Mouse (Mus musculus) frontal cortex, postnatal 25 days (tissue): Measurements from ENCODE around the gene Atxn7l2.
"Not testable (repeated sequence)": the region's sequence is repeated elsewhere in the genome, so short reads cannot be mapped to it uniquely, and the experiment has no call there.

Experiments used
- DNase-seq, 2 experiments: peaks; one replicate each; pipeline ENCODE4 v3.0.0; 2022; ENCODE audit warnings: low spot score in 2 of 2

Atxn7l2 gene

GRCm38 (mm10) chr3:108210771-108211139 is at the start of gene Atxn7l2:
TSS of gene Atxn7l2 (minus strand) at chr3:108210934.
- no peak for DNase-seq

GRCm38 (mm10) chr3:108259319-108259718 is 48.6 kb upstream of the Atxn7l2 start:
- no peak for DNase-seq

DNA sequence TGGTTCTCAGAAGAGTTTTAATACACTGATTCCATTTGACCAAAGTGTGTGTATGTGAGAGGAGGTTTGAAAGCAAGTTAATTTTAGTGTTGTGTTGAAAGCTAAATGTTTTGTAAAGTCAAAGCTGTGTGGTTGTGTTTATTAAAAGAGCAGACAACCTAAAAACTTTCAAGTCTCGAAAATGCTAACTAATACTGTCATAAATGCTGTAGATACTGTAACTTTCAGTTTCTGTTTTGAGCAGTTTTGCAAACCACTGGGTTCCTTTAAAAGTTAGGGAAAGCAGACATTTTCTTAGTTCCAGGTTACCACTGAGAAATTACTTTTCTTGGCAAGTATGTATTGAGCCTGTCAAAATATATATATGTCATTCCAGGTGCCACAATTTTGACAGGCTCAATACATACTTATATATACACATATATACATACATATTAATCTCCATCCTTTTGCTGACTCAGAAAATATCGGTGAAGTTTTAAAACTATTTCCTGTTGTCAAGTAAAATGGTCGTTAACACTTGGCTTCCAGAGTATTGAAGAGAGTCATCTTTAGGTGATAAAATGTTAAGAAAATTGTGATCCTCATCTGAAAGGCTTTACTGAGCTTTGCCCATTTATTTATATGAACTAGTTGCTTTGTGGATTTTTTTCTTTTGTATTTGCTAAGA is 47.2 kb upstream of the Atxn7l2 start:
- DNase-seq: no peak

- peak; percentile 81 to 87 for DNase-seq
Measured at GRCm38 (mm10) chr3:108256719-108257637, 46.2 kb upstream of the Atxn7l2 start, which contains the start of gene Psma5. TSS of gene Psma5 (plus strand) at chr3:108256926.

- no peak for DNase-seq
Measured at GRCm38 (mm10) chr3:108246857-108247256, 36.1 kb upstream of the Atxn7l2 start.

- no peak for DNase-seq
Measured at GRCm38 (mm10) chr3:108241243-108241839, 30.6 kb upstream of the Atxn7l2 start.

DNA sequence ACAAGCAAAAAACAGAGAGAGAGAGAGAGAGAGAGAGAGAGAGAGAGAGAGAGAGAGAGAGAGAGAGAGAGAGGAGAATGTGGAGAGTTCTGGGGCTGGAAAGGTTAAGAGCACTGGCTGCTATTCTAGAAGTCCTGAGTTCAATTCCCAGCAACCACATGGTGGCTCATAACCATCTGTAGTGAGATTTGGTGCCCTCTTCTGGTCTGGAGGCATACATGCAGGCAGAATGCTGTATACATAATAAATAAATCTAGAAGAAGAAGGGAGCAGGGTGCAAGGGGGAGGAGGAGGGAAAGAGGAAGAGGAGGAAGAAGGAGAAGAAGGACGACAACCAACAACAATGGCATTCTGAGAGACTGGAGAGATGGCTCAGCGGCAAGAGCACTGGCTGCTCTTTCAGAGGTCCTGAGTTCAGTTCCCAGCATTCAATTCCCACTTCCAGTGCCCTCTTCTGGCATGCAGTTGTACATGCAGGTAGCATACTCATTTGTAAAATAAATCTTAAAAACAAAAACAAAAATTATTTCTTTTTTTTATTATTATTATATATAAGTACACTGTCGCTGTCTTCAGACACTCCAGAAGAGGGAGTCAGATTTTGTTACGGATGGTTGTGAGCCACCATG is 26.9 kb upstream of the Atxn7l2 start:
- DNase-seq: not testable (repeated sequence)

- DNase-seq: no peak
Measured at GRCm38 (mm10) chr3:108231646-108232045, 20.9 kb upstream of the Atxn7l2 start.

GRCm38 (mm10) chr3:108227521-108227920 is 16.8 kb upstream of the Atxn7l2 start:
- no peak for DNase-seq

DNA sequence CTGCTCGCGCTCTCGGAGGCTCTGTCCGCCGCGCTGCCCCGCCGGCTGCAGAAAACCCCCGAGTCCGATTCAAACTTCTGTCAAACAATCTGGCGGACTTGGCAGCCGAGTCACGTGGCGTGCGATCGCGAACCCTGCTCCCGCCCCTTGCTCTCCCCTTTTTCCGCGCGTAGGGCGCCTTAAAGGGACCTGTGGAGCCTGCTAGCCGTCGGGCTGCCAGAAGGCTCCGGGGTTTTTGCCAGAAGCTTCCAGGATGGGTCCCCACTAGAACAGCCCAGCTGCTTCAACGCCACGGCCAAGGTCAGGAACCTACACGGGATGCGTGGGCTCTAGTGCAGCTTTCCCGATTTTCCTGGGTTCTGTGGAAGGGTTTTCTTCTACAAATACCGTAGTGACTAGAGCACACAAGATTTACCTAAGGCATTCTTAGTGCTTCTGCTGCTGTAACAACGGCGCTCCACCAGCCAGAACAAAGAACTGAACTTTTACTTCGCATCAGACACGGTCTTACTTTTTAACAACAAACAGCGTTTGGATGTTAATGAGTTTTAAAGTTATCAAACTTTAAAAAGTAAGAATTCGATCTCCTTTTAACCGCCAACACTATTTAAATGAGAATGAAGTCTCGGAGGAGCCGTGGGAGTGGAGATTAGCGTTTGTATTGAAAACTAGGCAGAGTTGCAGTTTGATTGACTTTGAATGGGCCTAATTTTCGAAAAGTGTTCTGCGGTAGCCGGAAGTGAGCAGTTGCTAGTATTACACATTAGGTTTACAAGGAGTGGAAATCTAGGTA is 16.0 kb upstream of the Atxn7l2 start, which contains the start of gene Sypl2:
Gene Sypl2 (minus strand): TSS at position 91 of the 793 bp plus-strand sequence.
- DNase-seq: no peak

DNA sequence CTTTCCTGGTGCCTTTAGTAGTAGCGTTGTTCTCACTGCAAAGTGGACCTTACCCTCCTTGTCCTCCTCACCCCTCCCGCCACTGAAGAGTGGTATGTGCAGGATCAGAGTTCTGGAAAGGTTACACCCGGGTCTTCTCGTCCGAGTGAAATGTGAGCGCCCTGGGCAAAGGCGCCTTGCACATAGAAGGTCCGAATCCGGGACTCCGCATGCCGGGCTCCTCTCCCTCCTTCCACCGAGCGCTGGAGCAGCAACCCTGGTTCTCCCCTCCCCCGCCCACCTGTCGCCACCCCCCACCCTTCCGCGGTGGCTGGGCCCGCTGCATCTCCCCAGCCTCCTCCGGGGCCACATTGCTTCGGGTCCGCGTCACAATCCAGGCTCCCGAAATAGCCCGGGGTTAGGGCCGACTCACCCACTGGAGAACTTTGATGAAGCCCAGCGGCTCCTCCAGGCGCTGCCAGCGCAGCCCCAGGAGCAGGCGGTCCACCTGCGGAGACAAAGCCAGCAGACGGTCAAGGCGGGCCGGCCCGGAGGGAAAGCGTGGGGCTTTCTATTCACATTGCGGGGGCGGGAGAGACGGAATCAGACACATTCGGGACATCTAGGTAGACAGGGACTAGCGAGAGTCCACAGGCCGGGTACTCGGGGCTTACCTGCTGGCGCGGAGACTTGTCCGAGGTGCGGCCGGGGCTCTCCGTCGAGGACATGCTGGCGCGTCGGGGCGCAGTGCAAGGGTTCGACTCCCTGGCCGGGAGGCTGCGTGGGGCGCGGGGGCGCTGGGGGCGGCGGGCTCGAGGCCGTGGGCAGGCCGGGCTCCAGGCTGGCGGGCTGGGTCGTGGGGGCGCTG is 15.2 kb upstream of the Atxn7l2 start:
- DNase-seq: no peak

DNA sequence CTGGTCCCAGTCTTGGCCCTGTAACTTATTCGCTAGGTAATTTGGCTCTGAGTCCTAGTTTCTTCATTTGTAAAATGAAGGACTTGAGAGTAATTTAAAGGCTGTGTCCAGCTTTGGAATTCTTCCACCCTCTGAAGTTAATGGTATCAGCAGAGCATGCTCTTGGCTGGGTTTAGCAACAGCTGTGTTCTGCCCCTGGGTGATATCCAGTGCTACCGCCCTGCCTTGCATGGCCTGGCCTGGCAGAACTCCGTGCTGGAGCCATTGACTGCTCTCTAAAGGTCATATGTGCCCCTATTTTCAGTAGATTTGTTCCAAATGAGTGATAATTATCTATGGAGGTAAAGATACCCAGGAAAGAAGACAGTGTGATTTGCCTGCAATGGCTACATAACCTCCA is 9.9 kb upstream of the Atxn7l2 start:
- no peak for DNase-seq

GRCm38 (mm10) chr3:108214734-108215133 is 4.0 kb upstream of the Atxn7l2 start:
- no peak for DNase-seq

GRCm38 (mm10) chr3:108212406-108212805 is 1.7 kb upstream of the Atxn7l2 start:
- DNase-seq: peak in 1 of 2 experiments; percentile 4

DNA sequence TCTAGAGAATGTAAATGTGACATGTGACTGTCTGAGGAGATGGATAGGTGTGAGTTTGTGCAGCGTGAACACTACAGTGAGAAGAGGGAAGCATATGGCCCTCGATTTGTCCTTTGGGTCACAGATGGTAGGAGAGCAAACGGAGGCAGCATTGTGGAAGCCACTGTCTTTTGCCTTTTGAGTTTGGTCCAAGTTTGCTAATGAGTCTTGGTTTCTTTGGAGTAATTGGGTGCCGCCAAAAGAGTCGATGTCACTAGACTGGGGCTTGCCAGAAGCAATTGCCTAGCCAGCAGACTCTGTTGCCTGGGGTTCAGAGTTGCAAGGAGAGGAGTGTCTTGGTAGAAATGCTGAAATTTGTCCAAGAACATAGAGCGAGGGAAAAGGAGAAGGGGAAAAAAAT is 1.1 kb upstream of the Atxn7l2 start:
- peak in 1 of 2 experiments; percentile 4 for DNase-seq

DNA sequence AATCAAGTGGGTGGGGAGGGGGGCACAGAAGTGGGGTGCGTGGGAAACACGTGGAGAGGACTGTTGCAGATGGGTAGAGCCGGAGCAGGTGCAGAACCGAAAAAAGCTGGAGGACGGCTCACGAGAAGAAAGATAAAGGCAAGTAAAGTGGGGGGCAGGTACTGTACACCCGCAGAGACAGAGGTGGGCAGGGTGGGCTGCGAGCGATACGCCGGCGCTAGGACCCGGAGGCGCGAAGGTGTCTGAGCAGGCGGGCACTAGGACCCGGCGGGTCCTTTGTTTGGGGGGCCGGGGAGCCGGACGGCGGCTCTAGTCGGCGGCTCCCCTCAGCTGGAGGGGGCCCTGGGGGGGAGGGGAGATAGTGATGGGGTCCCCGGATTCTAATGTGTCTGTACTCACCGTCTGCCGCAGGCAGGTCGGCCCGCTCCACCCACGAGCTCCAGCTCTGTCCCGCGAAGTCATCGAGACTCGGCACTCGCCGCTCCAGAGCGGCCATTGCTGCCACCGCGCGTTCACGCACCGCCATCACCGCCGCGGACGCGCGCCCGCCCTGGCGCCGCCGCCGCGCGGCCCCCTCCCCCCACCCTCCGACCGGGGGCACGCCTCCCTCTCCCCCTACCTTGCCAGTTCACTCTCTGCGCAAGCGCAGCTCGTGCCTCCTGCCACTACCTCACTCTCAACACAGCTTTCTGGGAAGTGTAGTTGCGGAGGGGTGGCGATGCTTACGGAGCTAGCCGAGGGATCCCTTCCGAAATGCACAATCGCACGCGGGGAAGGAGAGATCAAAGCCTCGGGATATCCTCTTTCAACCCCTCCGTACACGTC is 576 bp downstream of the Atxn7l2 start:
- peak; percentile 83 to 89 for DNase-seq

DNA sequence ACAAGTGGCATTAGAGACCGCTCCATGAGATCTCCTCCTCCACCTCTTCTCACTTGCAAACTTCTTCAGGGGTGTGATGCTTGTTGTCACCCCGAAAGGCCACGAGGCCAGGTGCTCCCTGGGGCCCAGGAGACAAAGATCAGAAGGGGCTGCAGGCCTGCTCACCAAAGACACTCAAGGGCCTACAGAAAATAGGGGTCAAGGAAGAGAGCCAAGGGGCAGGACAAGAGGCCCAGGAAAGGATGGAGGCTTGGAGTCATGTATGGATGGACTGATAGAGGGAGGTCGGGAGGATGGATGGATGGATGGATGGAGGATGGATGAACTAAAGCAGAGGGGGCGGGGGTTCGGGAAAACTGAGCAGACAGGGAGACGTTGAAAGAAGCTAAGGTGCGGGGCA is 1.2 kb downstream of the Atxn7l2 start:
- peak in 1 of 2 experiments; percentile 8 for DNase-seq

DNA sequence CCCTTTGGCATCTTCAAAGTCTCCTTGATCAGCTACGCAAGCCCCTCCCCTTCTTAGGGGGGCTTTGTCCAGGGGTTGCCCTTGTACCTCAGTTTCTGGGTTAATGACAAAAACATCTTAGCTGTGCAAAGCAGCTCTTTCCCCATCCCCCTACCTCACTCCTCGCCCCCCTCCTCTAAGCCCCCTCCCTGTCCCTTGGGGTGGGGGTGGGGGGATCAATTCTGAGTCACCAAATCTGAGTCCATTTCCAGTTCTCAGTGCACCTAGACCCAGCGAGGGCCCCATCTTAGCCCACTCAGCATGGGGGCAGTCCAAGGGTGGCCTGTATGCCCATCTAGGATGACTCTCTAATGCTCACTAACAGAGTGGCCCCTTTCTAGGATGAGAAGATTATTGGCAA is 1.7 kb downstream of the Atxn7l2 start:
- DNase-seq: peak in 1 of 2 experiments; percentile 3

- peak in 1 of 2 experiments; percentile 5 for DNase-seq
Measured at GRCm38 (mm10) chr3:108206731-108207375, 3.9 kb downstream of the Atxn7l2 start.
